Mouse (Mus musculus) erythroblast, embryonic 14.5 days (primary cell): ENCODE results near the gene Olfr680-ps1. TPM values are rescaled to one million over a fixed set of nuclear protein-coding genes. Genes with fewer than 3 reads are reported as not detected.
"Not testable (repeated sequence)": the region's sequence is repeated elsewhere in the genome, so short reads cannot be mapped to it uniquely, and the experiment has no call there.

Experiments used
- H3K27me3 ChIP-seq: 2 replicates; pipeline ENCODE4 v1.6.1; 2012; ENCODE audit warnings: inconsistent platforms; ENCODE audit not compliant: control insufficient read depth
- H3K36me3 ChIP-seq: 2 replicates; pipeline ENCODE4 v1.6.1; 2012; ENCODE audit warnings: mild to moderate bottlenecking, inconsistent platforms; ENCODE audit not compliant: control insufficient read depth
- H3K4me1 ChIP-seq: 2 replicates; pipeline ENCODE4 v1.6.1; 2012; ENCODE audit warnings: inconsistent platforms; ENCODE audit not compliant: control insufficient read depth
- H3K4me3 ChIP-seq: replicated peaks from 2 replicates; pipeline ENCODE3; 2012; ENCODE audit warnings: moderate library complexity, mild to moderate bottlenecking, inconsistent platforms
- H3K9me3 ChIP-seq: 2 replicates; pipeline ENCODE4 v1.6.1; 2012; ENCODE audit warnings: low read length, inconsistent platforms, mixed read lengths; ENCODE audit not compliant: control insufficient read depth
- GATA1 ChIP-seq: IDR thresholded peaks from 2 replicates; pipeline ENCODE4 v1.6.1; 2012; ENCODE audit warnings: low read length, inconsistent platforms, mixed read lengths
- TAL1 ChIP-seq: IDR thresholded peaks from 3 replicates; pipeline ENCODE4 v1.6.1; 2012; ENCODE audit warnings: low read length, inconsistent platforms, mixed read lengths
- polyA plus RNA-seq: library from polyadenylated mRNA; stranded (reverse); fragments of >175 nt; gene quantifications from 2 replicates; pipeline ENCODE4 v1.2.3, GENCODE M21; 2012

Olfr680-ps1 gene
- not detected in 2 replicates for polyA plus RNA-seq

DNA sequence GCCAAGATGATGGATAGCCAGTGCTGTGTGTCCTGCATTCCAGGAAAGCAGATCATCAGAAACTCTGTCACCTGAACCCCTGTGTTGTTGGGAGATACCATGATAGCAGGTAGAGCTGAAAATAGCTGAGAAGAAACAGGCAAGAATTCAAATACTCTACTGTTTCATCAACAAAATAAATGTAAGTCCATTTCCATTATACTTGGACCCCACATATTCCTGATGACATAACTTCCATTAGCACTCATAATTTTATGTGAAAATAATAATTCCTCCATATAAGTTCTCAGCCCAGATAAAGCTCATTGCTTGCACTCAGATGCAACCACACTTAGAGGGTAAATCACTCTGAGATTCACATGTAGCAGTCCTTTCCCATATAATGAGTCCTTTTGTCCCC lies at the start of gene Olfr680-ps1:
TSS of gene Olfr680-ps1 (minus strand) at position 101 of the 400 bp plus-strand sequence.
- H3K9me3 ChIP-seq, H3K36me3 ChIP-seq, H3K4me1 ChIP-seq, H3K4me3 ChIP-seq, H3K27me3 ChIP-seq: not testable (repeated sequence)

DNA sequence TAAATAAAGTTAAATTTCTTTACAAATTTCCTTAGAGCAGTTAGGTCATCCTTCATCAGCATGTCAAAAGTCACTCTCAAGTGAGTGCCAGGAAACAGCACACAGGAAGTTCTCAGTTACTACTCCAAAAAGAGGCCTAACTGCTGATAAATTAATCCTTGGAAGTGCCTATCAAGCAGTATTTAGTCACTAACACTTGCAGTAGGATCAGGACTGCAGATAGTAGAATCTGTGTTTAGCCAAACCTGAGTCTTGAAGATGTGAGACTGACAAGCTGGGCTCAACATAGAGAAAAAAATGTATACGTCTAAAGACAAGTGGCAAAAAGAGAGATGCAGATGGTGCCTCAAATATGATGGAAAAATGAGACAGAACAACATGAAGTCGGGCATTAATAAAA lies 48.7 kb upstream of the Olfr680-ps1 start:
- 0 out of 2 replicates have a peak, but pooled peaks cover 2% of the 10 kb centered on the region for H3K9me3 ChIP-seq
- no peaks in the 10 kb centered on the region for H3K4me1 ChIP-seq
- H3K4me3 ChIP-seq, result no peak overlapping the region
- no peaks in the 10 kb centered on the region for H3K27me3 ChIP-seq
- H3K36me3 ChIP-seq, result no peaks in the 10 kb centered on the region
- TF ChIP-seq TAL1 (no peak), GATA1 (no peak)

DNA sequence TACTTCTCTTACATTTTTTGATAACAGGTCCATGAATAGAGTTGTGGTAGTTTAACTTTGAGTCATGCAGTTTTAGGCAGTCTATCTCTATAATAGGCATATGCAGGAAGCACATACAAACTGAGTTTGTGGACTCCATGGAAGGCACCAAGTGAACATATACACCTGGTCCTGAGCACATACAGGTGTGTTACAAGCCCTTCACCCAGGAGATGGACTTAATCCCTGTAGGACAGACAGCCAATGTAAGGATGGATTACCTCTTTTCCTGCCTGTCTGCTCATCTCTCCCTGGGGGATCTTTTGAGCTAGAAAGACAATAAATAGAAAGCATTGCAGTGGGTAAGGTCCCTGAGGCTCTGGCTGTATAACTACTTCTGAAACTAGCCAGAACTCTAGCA lies 23.9 kb upstream of the Olfr680-ps1 start, which contains the start of gene Olfr681:
TSS of gene Olfr681 (plus strand) at position 301 of the 400 bp plus-strand sequence.
- no peaks in the 10 kb centered on the region for H3K9me3 ChIP-seq
- H3K27me3 ChIP-seq, result no peaks in the 10 kb centered on the region
- no peaks in the 10 kb centered on the region for H3K4me1 ChIP-seq
- no peak within 1 kb of the TSS for H3K4me3 ChIP-seq
- H3K36me3 ChIP-seq, result no peaks in the 10 kb centered on the region
- TF ChIP-seq GATA1, result no peak
- TF ChIP-seq TAL1, result no peak

- Histone ChIP-seq H3K36me3 (no peaks in the 10 kb centered on the region), H3K9me3 (no peaks in the 10 kb centered on the region), H3K4me1 (no peaks in the 10 kb centered on the region), H3K4me3 (no peak within 1 kb of the TSS), H3K27me3 (no peaks in the 10 kb centered on the region)
- TF ChIP-seq TAL1 (no peak), GATA1 (no peak)
Measured at GRCm38 (mm10) chr7:105080905-105081304, 11.7 kb downstream of the Olfr680-ps1 start, which contains the start of gene Olfr679. TSS of gene Olfr679 (plus strand) at chr7:105081205.

GRCm38 (mm10) chr7:105064175-105064574 lies 28.4 kb downstream of the Olfr680-ps1 start, which contains the start of gene Olfr678:
TSS of gene Olfr678 (plus strand) at chr7:105064475.
- Histone ChIP-seq H3K27me3 (no peaks in the 10 kb centered on the region), H3K36me3 (no peaks in the 10 kb centered on the region), H3K4me1 (no peaks in the 10 kb centered on the region), H3K9me3 (peaks cover 5% of the 10 kb centered on the region; the same call in 1 of the 2 replicates), H3K4me3 (no peak within 1 kb of the TSS)
- TF ChIP-seq GATA1, result no peak
- TF ChIP-seq TAL1, result no peak

GRCm38 (mm10) chr7:105058951-105059350 lies 33.7 kb downstream of the Olfr680-ps1 start:
- Histone ChIP-seq H3K9me3 (peaks cover 9% of the 10 kb centered on the region; the same call in 1 of the 2 replicates), H3K36me3 (no peaks in the 10 kb centered on the region), H3K4me3 (no peak overlapping the region), H3K4me1 (no peaks in the 10 kb centered on the region), H3K27me3 (no peaks in the 10 kb centered on the region)
- TF ChIP-seq GATA1 (no peak), TAL1 (no peak)

Other genes with a start within 250 kb of the Olfr680-ps1 start
- not detected in 2 replicates for gene Usp17la, start 235.8 kb downstream of the Olfr680-ps1 start, polyA plus RNA-seq
- not detected in 2 replicates for gene Olfr665, start 214.8 kb downstream of the Olfr680-ps1 start, polyA plus RNA-seq
- not detected in 2 replicates for gene Olfr666, start 196.9 kb downstream of the Olfr680-ps1 start, polyA plus RNA-seq
- not detected in 2 replicates for gene Olfr667, start 171.3 kb downstream of the Olfr680-ps1 start, polyA plus RNA-seq
- gene Olfr668, start 164.8 kb downstream of the Olfr680-ps1 start, polyA plus RNA-seq, result not detected in 2 replicates
- not detected in 2 replicates for gene Olfr669, start 158.6 kb downstream of the Olfr680-ps1 start, polyA plus RNA-seq
- not detected in 2 replicates for gene Olfr670, start 130.2 kb downstream of the Olfr680-ps1 start, polyA plus RNA-seq
- not detected in 2 replicates for gene Olfr671, start 113.7 kb downstream of the Olfr680-ps1 start, polyA plus RNA-seq
- not detected in 2 replicates for gene Olfr672, start 90.8 kb downstream of the Olfr680-ps1 start, polyA plus RNA-seq
- not detected in 2 replicates for gene Olfr675, start 64.4 kb downstream of the Olfr680-ps1 start, polyA plus RNA-seq
- gene Olfr676, start 60.1 kb downstream of the Olfr680-ps1 start, polyA plus RNA-seq, result not detected in 2 replicates
- not detected in 2 replicates for gene Olfr677, start 41.4 kb downstream of the Olfr680-ps1 start, polyA plus RNA-seq
- not detected in 2 replicates for gene Olfr678, start 28.3 kb downstream of the Olfr680-ps1 start, polyA plus RNA-seq
- gene Olfr679, start 11.6 kb downstream of the Olfr680-ps1 start, polyA plus RNA-seq, result 0.01 and 0.02 TPM in 2 replicates
- gene Olfr681, start 24.0 kb upstream of the Olfr680-ps1 start, polyA plus RNA-seq, result not detected in 2 replicates
- not detected in 2 replicates for gene Olfr683, start 54.2 kb upstream of the Olfr680-ps1 start, polyA plus RNA-seq
- not detected in 2 replicates for gene Olfr684, start 70.8 kb upstream of the Olfr680-ps1 start, polyA plus RNA-seq
- gene Olfr685, start 93.2 kb upstream of the Olfr680-ps1 start, polyA plus RNA-seq, result not detected in 2 replicates
- not detected in 2 replicates for gene Olfr686, start 114.7 kb upstream of the Olfr680-ps1 start, polyA plus RNA-seq
- gene Olfr688, start 195.3 kb upstream of the Olfr680-ps1 start, polyA plus RNA-seq, result not detected in 2 replicates
- not detected in 2 replicates for gene Olfr689, start 218.3 kb upstream of the Olfr680-ps1 start, polyA plus RNA-seq
- gene Olfr690, start 241.3 kb upstream of the Olfr680-ps1 start, polyA plus RNA-seq, result not detected in 2 replicates
- not detected in 2 replicates for gene Olfr691, start 249.5 kb upstream of the Olfr680-ps1 start, polyA plus RNA-seq